Mouse (Mus musculus) bone marrow macrophage, adult 2 months (primary cell): ENCODE measurements around the gene Prmt7. TPM values are rescaled to one million over a fixed set of nuclear protein-coding genes. Genes with fewer than 3 reads are reported as not detected.

ENCODE experiments used
- H3K27ac ChIP-seq: 2 replicates; pipeline ENCODE4 v1.5.1; 2012; ENCODE audit warnings: low read depth, low read length; ENCODE audit not compliant: insufficient read depth
- H3K4me1 ChIP-seq: 2 replicates; pipeline ENCODE4 v1.6.1; 2012; ENCODE audit warnings: low read length; ENCODE audit not compliant: control insufficient read depth, insufficient read depth
- H3K4me3 ChIP-seq: 2 replicates; pipeline ENCODE4 v1.5.1; 2012; ENCODE audit warnings: mild to moderate bottlenecking, low read length, moderate library complexity; ENCODE audit not compliant: insufficient read depth
- CTCF ChIP-seq: IDR thresholded peaks from 2 replicates; pipeline ENCODE4 v1.5.1; 2012; ENCODE audit warnings: low read depth, mild to moderate bottlenecking, low read length, moderate library complexity
- POLR2A ChIP-seq: IDR thresholded peaks from 2 replicates; pipeline ENCODE4 v1.6.1; 2012; ENCODE audit warnings: mild to moderate bottlenecking, low read depth, low read length, borderline replicate concordance
- polyA plus RNA-seq: library from polyadenylated mRNA; stranded (reverse); fragments of >200 nt; gene quantifications from 2 replicates; pipeline ENCODE4 v1.2.4, GENCODE M21; 2012; ENCODE audit not compliant: missing spikeins, insufficient read depth, insufficient read length

Gene Prmt7
- polyA plus RNA-seq, 1 experiment: 8.8 TPM

- Histone ChIP-seq H3K4me1 (no peaks in the 10 kb centered on the region), H3K27ac (no peak overlapping the region), H3K4me3 (no peak overlapping the region)
- TF ChIP-seq POLR2A: no peak
- TF ChIP-seq CTCF: no peak
Measured at GRCm38 (mm10) chr8:106262343-106262742, 51.6 kb downstream of the Prmt7 start.

- no peak overlapping the region for H3K27ac ChIP-seq
- H3K4me3 ChIP-seq: no peak overlapping the region
- H3K4me1 ChIP-seq: no peaks in the 10 kb centered on the region
- no peak for TF ChIP-seq POLR2A
- no peak for TF ChIP-seq CTCF
Measured at GRCm38 (mm10) chr8:106263928-106264327, 53.2 kb downstream of the Prmt7 start.

GRCm38 (mm10) chr8:106265398-106265797, 54.7 kb downstream of the Prmt7 start:
- TF ChIP-seq CTCF (no peak), POLR2A (no peak)

GRCm38 (mm10) chr8:106268710-106269346, 58.1 kb downstream of the Prmt7 start:
- no peak for TF ChIP-seq POLR2A
- no peak for TF ChIP-seq CTCF
- no peak overlapping the region for H3K27ac ChIP-seq
- no peak overlapping the region for H3K4me3 ChIP-seq
- H3K4me1 ChIP-seq: 0 out of 2 replicates have a peak, but pooled peaks cover 2% of the 10 kb centered on the region

More at GRCm38 (mm10) chr8:106265398-106265797, 54.7 kb downstream of the Prmt7 start:
- Histone ChIP-seq H3K4me3 (no peak overlapping the region), H3K4me1 (0 out of 2 replicates have a peak, but pooled peaks cover 2% of the 10 kb centered on the region), H3K27ac (no peak overlapping the region)

GRCm38 (mm10) chr8:106270804-106271203, 60.1 kb downstream of the Prmt7 start:
- TF ChIP-seq CTCF: no peak
- Histone ChIP-seq H3K4me3 (no peak overlapping the region), H3K4me1 (0 out of 2 replicates have a peak, but pooled peaks cover 2% of the 10 kb centered on the region), H3K27ac (no peak overlapping the region)

- H3K4me1 ChIP-seq: 0 out of 2 replicates have a peak, but pooled peaks cover 2% of the 10 kb centered on the region
- TF ChIP-seq CTCF: no peak
- TF ChIP-seq POLR2A: no peak
- no peak overlapping the region for H3K27ac ChIP-seq
- H3K4me3 ChIP-seq: no peak overlapping the region
Measured at GRCm38 (mm10) chr8:106271378-106271777, 60.6 kb downstream of the Prmt7 start.

- H3K4me1 ChIP-seq: 0 out of 2 replicates have a peak, but pooled peaks cover 2% of the 10 kb centered on the region
- no peak overlapping the region for H3K4me3 ChIP-seq
- TF ChIP-seq CTCF (no peak), POLR2A (no peak)
- H3K27ac ChIP-seq: no peak overlapping the region
Measured at GRCm38 (mm10) chr8:106273468-106273867, 62.7 kb downstream of the Prmt7 start.

GRCm38 (mm10) chr8:106276709-106277317, 66.1 kb downstream of the Prmt7 start:
- H3K4me1 ChIP-seq: no peaks in the 10 kb centered on the region
- TF ChIP-seq POLR2A: no peak
- no peak for TF ChIP-seq CTCF
- H3K4me3 ChIP-seq: no peak overlapping the region
- H3K27ac ChIP-seq: no peak overlapping the region

GRCm38 (mm10) chr8:106278367-106279042, 67.8 kb downstream of the Prmt7 start:
- H3K27ac ChIP-seq: no peak overlapping the region
- no peaks in the 10 kb centered on the region for H3K4me1 ChIP-seq
- TF ChIP-seq CTCF: no peak
- TF ChIP-seq POLR2A: no peak
- H3K4me3 ChIP-seq: no peak overlapping the region

GRCm38 (mm10) chr8:106280154-106280553, 69.4 kb downstream of the Prmt7 start:
- H3K4me3 ChIP-seq: no peak overlapping the region
- H3K4me1 ChIP-seq: no peaks in the 10 kb centered on the region
- no peak for TF ChIP-seq POLR2A
- no peak for TF ChIP-seq CTCF
- no peak overlapping the region for H3K27ac ChIP-seq
